Mouse (Mus musculus) forebrain, embryonic 12.5 days (tissue): ENCODE measurements around the gene Erbin. TPM values are rescaled to one million over a fixed set of nuclear protein-coding genes. Genes with fewer than 3 reads are reported as not detected.

Experiments
- ATAC-seq: fragments of 200-750 bp; cut with Nextera tagmentation; 2 replicates; pipeline ENCODE4 v1.8.0; 2017; ENCODE audit warnings: moderate TSS enrichment; ENCODE audit not compliant: low FRiP score
- H3K27ac ChIP-seq: fragments of 300-500 bp; sonication (generic); 2 replicates; pipeline ENCODE4 v1.5.1; 2016; ENCODE audit warnings: mild to moderate bottlenecking
- H3K27me3 ChIP-seq: fragments of 300-500 bp; sonication (generic); 2 replicates; pipeline ENCODE4 v1.6.1; 2016; ENCODE audit warnings: mild to moderate bottlenecking
- H3K36me3 ChIP-seq: fragments of 300-500 bp; sonication (generic); replicated peaks from 2 replicates; pipeline ENCODE4 v1.6.1; 2016; ENCODE audit warnings: mild to moderate bottlenecking
- H3K4me1 ChIP-seq: fragments of 300-500 bp; sonication (generic); 2 replicates; pipeline ENCODE4 v1.6.1; 2016
- H3K4me2 ChIP-seq: fragments of 300-500 bp; sonication (generic); 2 replicates; pipeline ENCODE4 v1.6.1; 2016; ENCODE audit warnings: mild to moderate bottlenecking, moderate library complexity
- H3K4me3 ChIP-seq: fragments of 300-500 bp; sonication (generic); replicated peaks from 2 replicates; pipeline ENCODE4 v1.5.1; 2016; ENCODE audit warnings: mild to moderate bottlenecking
- H3K9ac ChIP-seq: fragments of 300-500 bp; sonication (generic); 2 replicates; pipeline ENCODE4 v1.6.1; 2016; ENCODE audit warnings: mild to moderate bottlenecking
- H3K9me3 ChIP-seq: fragments of 300-500 bp; sonication (generic); 2 replicates; pipeline ENCODE4 v1.6.1; 2016
- WGBS: fragments of 180-500 bp; shearing (Covaris S2); methylation state at CpG from one replicate; pipeline ENCODE4 v1.1.7; 2016; 5-methylcytosine and 5-hydroxymethylcytosine counted together
- polyA plus RNA-seq: library from polyadenylated mRNA; unstranded; fragments of >200 nt; fragmentation: Nextera tagmentation; extraction: Ambion mirVana; gene quantifications from 2 replicates; pipeline ENCODE4 v1.2.1, GENCODE M21; 2016

Erbin gene
- polyA plus RNA-seq: 23.0 and 23.2 TPM in 2 replicates

DNA sequence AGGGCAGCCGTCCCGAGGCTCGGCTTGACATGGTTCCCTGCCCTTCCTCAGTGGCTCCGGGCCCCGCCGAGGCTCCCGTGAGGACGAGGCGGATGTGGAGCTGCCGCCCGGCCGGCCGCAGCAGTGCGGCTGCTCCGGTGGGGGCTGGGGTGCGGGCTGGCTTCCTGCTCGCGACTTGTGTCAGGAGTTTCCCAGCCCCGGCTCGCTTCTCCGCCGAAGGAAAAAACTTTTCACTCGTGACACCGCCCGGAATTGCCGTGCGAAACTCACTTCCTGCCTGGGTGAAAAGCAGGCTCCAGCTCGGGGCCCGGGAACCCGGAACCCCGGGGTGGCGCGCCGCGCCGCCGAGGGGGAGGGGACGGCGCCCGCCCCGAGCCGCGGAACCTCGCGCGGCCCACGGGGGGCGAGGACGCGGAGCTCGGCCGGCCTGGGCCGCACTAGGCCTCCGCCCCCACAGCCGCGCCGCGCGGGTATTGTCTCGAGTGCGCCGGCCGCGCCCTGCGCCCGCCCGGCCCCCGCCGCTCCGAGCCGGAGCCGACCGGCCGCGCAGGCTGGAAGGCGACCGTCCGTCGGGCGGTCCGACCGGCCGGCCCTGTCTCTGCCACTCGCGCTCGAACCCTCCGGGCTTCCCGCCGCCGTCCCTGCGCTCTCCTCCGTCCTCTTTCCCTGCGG, at the start of gene Erbin:
Gene Erbin (minus strand): TSS at position 254 of the 672 bp plus-strand sequence.
- peak within 1 kb of the TSS; percentile 84 for H3K4me2 ChIP-seq
- peak within 1 kb of the TSS; percentile 92 for H3K4me3 ChIP-seq
- H3K4me1 ChIP-seq: peaks cover 30% of the 10 kb centered on the region
- H3K27me3 ChIP-seq: 0 out of 2 replicates have a peak, but pooled peaks cover 6% of the 10 kb centered on the region
- H3K27ac ChIP-seq: peak within 1 kb of the TSS; percentile 100
- no peaks in the 10 kb centered on the region for H3K36me3 ChIP-seq
- peak within 1 kb of the TSS; percentile 99 for H3K9ac ChIP-seq
- no peaks in the 10 kb centered on the region for H3K9me3 ChIP-seq
- peak; percentile 76 for ATAC-seq
- under 1% methylated on average over 76 of the region's 93 CpGs for WGBS

DNA sequence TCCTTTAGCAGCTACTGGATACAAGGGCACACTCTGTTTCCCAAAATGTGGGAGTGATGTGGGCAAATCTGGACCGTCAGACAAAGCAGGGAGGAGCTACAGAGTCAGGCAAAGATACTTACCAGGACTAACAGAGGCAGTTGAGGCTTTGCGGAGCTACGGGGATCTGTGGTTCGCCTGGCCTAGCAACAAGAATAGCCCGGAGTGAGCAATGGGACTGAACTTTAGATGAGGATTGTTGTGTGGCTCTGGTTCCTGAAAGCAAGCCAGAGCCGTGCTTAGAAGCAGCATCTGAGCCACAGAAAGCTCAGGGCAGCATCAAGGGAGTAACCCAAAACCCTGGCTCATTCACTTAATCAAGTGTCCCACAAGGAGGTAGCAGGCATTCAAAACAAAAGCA, 49.6 kb upstream of the Erbin start:
- Histone ChIP-seq H3K4me1 (peaks cover 10% of the 10 kb centered on the region; the same call in 1 of the 2 replicates), H3K27me3 (no peaks in the 10 kb centered on the region), H3K9me3 (no peaks in the 10 kb centered on the region), H3K27ac (no peak overlapping the region), H3K4me2 (no peak overlapping the region), H3K36me3 (no peaks in the 10 kb centered on the region), H3K9ac (no peak overlapping the region), H3K4me3 (no peak overlapping the region)
- ATAC-seq: no peak
- WGBS: 53% methylated on average over 6 of the region's 6 CpGs

DNA sequence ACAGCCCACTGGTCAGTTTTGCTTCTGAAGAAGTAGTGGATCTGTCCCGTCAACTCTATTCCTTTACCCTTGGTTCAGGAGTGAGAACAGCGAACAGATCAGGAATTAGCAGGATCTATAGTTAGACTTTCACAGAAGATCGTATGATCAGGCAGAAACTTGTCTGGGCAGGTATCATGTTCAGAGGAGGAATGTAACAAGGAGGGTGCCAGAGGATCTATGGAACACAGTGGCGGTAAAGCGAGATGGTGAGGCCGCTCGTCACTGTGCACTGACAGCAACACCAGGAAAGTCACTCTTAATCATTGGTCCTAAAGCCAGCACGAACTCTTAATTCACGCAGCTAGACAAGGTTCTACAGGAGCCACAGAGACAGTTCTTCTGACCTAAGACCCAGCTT, 47.7 kb upstream of the Erbin start:
- Histone ChIP-seq H3K27me3 (no peaks in the 10 kb centered on the region), H3K9ac (no peak overlapping the region), H3K36me3 (no peaks in the 10 kb centered on the region), H3K4me2 (no peak overlapping the region), H3K9me3 (no peaks in the 10 kb centered on the region), H3K27ac (no peak overlapping the region), H3K4me1 (peaks cover 10% of the 10 kb centered on the region; the same call in 1 of the 2 replicates), H3K4me3 (no peak overlapping the region)
- ATAC-seq: no peak
- 93% methylated on average over 9 of the region's 9 CpGs for WGBS

DNA sequence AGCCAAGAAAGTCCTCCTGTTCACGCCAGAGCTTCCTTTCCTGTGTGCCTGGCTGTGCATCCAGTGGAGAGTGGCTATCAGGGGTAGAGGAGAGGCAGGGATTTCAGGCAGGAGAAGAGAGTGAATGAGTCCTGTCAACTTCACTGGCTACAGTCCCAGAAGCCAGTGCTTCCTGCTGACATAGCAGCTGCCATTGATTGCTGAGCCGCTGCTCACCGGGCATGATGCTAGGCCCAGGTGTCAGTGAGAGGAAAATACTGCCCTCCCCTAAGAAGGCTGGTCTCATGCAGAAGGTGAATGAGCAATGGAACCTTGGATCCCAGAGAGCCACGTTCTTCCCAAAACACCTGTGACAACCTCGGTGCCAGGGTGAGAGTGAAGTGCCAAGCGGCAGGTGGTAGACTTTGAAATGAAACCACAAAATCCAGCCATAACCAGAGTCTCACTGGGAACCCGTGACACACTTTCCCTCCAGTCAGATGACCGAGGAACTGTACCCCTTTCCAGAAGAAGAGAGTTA, 46.4 kb upstream of the Erbin start:
- Histone ChIP-seq H3K4me1 (peaks cover 10% of the 10 kb centered on the region; the same call in 1 of the 2 replicates), H3K9ac (no peak overlapping the region), H3K9me3 (no peaks in the 10 kb centered on the region), H3K36me3 (no peaks in the 10 kb centered on the region), H3K27ac (no peak overlapping the region), H3K4me3 (no peak overlapping the region), H3K4me2 (no peak overlapping the region), H3K27me3 (no peaks in the 10 kb centered on the region)
- no peak for ATAC-seq
- WGBS: 89% methylated on average over 8 of the region's 8 CpGs

DNA sequence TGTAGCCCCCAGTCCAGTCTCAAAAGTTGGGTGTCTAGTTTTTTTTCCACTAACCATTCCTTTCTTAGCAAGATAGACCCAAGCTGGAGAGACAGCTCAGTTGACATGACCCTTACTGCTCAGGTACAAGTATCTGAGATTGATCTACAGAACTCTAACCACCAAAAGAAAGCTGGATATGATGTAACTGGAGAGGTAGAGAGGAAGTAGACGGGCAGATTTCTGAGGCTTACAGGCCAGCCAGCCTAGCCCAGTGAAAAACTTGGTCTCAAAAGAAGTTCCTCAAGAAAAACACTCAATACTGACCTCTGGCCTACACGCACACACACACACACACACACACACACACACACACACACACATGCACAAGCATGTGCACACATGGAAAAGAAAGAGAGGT, 44.9 kb upstream of the Erbin start:
- Histone ChIP-seq H3K27ac (no peak overlapping the region), H3K36me3 (no peaks in the 10 kb centered on the region), H3K4me1 (peaks cover 6% of the 10 kb centered on the region; the same call in 1 of the 2 replicates), H3K4me2 (no peak overlapping the region), H3K27me3 (no peaks in the 10 kb centered on the region), H3K9ac (no peak overlapping the region), H3K4me3 (no peak overlapping the region), H3K9me3 (no peaks in the 10 kb centered on the region)
- ATAC-seq: no peak
- WGBS: 93% methylated on average over 2 of the region's 2 CpGs

DNA sequence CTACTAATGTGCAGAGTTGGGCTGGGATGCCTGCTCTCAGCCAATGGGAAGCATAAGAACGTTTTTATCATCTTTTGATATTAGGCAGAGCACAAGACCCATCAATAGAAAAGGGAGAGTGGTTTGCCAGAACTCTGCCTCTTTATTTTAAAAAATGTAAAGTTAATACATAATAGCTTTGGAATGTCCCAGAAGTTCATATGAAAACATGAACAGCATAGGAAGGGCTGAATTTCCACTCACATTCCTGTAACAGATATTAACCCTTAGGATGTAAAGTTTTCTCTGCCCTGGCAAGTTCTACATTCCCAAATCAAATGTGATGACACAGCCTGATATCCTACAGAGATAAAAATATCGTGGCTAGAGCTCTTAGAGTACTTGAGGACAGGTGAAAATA, 42.8 kb upstream of the Erbin start:
- Histone ChIP-seq H3K27me3 (no peaks in the 10 kb centered on the region), H3K9ac (no peak overlapping the region), H3K4me3 (no peak overlapping the region), H3K4me2 (no peak overlapping the region), H3K9me3 (no peaks in the 10 kb centered on the region), H3K4me1 (no peaks in the 10 kb centered on the region), H3K27ac (no peak overlapping the region), H3K36me3 (no peaks in the 10 kb centered on the region)
- no peak for ATAC-seq
- 77% methylated on average over 2 of the region's 2 CpGs for WGBS

DNA sequence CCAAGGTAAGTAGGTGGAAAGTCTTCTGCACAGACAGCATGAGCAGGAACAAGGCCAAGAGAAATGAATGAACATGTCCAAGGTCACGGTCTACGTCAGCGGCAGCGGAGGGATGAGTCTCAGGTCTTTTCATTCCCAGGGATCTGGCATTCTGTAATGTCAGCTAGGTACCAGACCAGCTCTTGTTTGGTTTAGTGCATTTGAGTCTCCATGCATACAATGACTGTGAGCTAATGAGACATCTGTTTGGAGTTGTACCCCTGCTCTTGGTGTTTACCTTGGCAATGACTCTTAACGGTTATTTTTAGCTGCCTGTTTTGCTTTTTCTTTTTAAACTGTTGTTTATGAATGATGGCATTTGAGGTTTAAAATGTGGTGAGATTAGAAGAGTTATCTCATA, 39.5 kb upstream of the Erbin start:
- 89% methylated on average over 5 of the region's 5 CpGs for WGBS
- Histone ChIP-seq H3K9ac (no peak overlapping the region), H3K36me3 (no peaks in the 10 kb centered on the region), H3K4me2 (no peak overlapping the region), H3K4me1 (no peaks in the 10 kb centered on the region), H3K27ac (no peak overlapping the region), H3K9me3 (no peaks in the 10 kb centered on the region), H3K27me3 (no peaks in the 10 kb centered on the region), H3K4me3 (no peak overlapping the region)
- no peak for ATAC-seq

DNA sequence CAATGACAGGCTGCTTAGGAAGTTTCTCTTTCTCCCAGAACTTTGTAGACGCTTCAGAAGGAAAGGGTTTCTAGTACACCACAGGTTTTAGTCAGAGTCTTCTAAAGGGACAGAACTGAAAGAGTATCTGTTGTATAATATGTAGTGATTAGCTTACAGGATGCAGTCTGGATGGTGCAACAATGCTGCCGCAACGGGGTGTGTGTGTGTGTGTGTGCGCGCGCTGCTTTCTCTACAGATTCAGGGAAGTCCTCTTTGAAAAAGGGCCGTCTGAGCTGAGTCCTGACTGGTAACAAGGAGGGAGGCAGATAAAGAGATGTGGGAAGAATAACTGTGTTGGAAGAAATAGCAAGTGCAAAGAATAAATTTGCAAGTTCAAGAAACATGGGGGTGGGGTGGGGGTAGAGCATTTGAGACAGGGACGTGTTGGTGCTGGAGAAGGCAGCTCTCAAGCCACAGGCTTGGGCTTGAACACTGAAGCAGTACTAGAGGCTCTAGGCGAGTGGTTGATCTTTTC, 38.4 kb upstream of the Erbin start:
- ATAC-seq: no peak
- Histone ChIP-seq H3K27ac (no peak overlapping the region), H3K9me3 (no peaks in the 10 kb centered on the region), H3K27me3 (no peaks in the 10 kb centered on the region), H3K4me3 (no peak overlapping the region), H3K4me2 (no peak overlapping the region), H3K36me3 (no peaks in the 10 kb centered on the region), H3K9ac (no peak overlapping the region), H3K4me1 (no peaks in the 10 kb centered on the region)
- WGBS: 65% methylated on average over 9 of the region's 9 CpGs

DNA sequence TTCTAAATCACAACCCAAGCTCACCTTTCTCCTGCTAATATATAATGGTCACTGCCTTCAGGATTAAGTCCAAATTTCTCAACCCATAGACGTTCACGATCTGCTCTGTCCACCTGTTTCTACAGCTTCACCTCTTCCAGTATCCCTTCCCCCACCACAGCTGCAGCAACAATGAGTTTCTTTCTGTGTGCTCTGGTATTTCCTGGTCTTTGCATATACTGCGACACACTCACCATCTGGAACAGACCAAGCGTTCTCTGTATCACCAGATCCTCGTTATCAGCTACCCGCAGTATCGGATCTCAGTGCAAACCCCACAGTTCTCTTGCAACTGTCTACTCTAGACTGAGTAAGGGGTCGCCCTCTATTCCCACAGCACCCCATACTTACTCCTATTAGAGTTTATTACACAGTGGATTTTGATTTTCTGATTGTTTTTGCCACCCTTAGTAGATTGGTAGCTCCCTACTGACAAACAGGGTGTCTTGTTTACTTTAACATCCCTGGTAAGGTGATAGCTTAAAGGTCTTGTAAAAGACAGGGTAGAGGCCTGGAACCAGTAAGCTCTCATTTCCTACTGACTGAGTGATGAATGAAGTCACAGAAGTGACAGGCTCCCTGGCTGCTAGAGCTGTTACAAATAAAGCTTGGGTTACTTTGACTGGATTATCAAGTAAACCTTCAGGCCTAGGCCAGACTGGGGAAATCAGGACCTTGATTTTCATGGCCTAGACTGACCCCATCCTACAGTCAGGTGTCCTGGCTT, 37.0 kb upstream of the Erbin start:
- ATAC-seq: no peak
- H3K36me3 ChIP-seq: no peaks in the 10 kb centered on the region
- H3K4me1 ChIP-seq: no peaks in the 10 kb centered on the region
- no peak overlapping the region for H3K27ac ChIP-seq
- no peaks in the 10 kb centered on the region for H3K9me3 ChIP-seq
- H3K4me3 ChIP-seq: no peak overlapping the region
- WGBS: 78% methylated on average over 8 of the region's 8 CpGs
- no peak overlapping the region for H3K4me2 ChIP-seq
- no peak overlapping the region for H3K9ac ChIP-seq
- H3K27me3 ChIP-seq: no peaks in the 10 kb centered on the region

DNA sequence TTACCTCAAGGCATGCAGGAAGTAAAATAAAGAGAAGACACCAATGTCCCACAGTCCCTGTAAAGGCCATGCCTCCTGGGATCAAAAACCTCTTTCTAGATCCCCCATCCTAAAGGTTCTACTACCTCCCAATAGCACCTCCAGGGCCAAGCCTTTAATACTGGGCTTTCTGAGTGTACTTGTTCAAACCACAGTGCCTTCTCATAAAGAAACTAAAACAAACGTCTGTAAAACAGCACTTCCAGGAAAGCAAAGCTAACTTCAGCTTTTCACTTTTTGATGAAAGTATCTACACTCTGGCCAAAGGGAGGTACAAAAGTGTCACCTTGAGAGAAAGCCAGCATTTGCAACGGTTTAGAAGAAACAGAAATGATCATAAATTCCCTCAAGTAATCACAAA, 35.3 kb upstream of the Erbin start:
- Histone ChIP-seq H3K27ac (no peak overlapping the region), H3K9ac (no peak overlapping the region), H3K27me3 (no peaks in the 10 kb centered on the region), H3K4me1 (no peaks in the 10 kb centered on the region), H3K9me3 (no peaks in the 10 kb centered on the region), H3K4me2 (no peak overlapping the region), H3K36me3 (no peaks in the 10 kb centered on the region), H3K4me3 (no peak overlapping the region)
- 71% methylated on average over 2 of the region's 2 CpGs for WGBS
- no peak for ATAC-seq

DNA sequence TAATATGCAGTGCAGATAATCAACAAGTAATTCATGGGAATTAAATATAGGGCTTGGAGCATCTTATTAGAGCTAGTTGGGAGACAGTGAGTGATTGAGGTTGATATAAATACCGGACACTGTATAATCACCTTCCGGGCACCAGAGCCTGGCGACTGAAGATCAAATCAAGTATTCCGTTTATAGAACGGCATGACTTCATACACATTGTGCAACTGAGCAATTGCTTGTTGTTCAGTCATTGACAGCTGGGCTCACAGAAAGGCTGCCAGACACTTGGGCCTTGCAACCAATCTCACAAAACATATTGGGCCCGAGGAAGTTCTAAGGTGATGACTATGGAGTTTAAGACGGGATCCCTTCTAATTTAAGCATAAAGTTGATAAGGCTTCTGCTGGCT, 31.1 kb upstream of the Erbin start:
- no peak overlapping the region for H3K27ac ChIP-seq
- no peaks in the 10 kb centered on the region for H3K27me3 ChIP-seq
- no peaks in the 10 kb centered on the region for H3K4me1 ChIP-seq
- no peak for ATAC-seq
- 90% methylated on average over 7 of the region's 7 CpGs for WGBS
- no peak overlapping the region for H3K4me3 ChIP-seq
- H3K9me3 ChIP-seq: no peaks in the 10 kb centered on the region
- H3K4me2 ChIP-seq: no peak overlapping the region
- no peaks in the 10 kb centered on the region for H3K36me3 ChIP-seq
- H3K9ac ChIP-seq: no peak overlapping the region

DNA sequence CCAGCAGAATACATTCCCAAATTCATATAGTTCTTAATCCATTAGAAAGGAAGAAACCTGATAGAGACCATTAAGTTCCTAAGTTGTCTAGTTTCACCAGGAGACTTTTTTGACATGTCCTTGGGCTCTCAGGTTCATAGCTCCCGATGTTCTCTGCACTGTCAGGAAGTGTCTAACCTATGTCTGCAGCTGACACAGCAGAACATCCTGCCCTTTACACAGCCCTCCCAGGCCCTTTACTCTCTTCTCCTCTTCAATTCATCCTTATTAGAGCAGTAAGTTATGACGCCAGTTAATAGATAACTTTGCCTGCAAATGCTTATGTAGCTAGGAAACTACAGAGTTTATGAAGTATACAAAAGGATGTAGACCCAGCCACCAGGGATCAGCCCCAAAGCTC, 20.5 kb upstream of the Erbin start:
- H3K36me3 ChIP-seq: no peaks in the 10 kb centered on the region
- H3K27me3 ChIP-seq: no peaks in the 10 kb centered on the region
- H3K9ac ChIP-seq: no peak overlapping the region
- H3K27ac ChIP-seq: no peak overlapping the region
- no peaks in the 10 kb centered on the region for H3K9me3 ChIP-seq
- H3K4me2 ChIP-seq: no peak overlapping the region
- 87% methylated on average over 2 of the region's 2 CpGs for WGBS
- no peak overlapping the region for H3K4me3 ChIP-seq
- ATAC-seq: no peak
- no peaks in the 10 kb centered on the region for H3K4me1 ChIP-seq
